Mouse (Mus musculus): ENCODE measurements around the gene Sdccag8. TPM values are rescaled to one million over a fixed set of nuclear protein-coding genes. Genes with fewer than 3 reads are reported as not detected.
A peak's percentile ranks its signal among the peaks of the same experiment; 100 is the strongest.

The Sdccag8 gene
- polyA plus RNA-seq, 1 experiment, result 4.0 TPM

DNA sequence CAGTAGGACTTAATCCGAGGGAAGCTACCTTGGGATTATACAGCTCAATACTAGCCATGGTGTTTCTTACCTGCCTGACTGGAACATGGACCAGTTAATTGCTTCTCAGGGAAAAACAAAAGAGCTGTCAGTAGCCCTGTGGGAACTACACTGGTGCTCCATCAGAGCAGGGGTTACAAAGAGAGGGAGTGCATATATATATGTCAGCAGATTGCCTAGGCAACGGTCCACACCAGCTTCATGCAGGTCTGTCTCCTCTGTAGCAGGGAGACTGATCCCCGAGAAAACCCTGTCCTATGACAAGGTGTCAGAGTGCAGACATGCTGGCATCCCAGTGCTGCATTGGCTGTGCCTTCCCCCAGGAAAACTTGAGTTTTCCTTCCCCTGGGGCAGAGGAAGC, 195.6 kb downstream of the Sdccag8 start:
- no peak for TF ChIP-seq POLR2A (IDR thresholded peaks at IDR 0.05; ENCODE audit: low read depth, low read length)
- no peak for TF ChIP-seq CTCF (IDR thresholded peaks at IDR 0.05; ENCODE audit: extremely low read depth, insufficient read depth, insufficient read length, insufficient replicate concordance)
- no peaks in the 10 kb centered on the region for H3K4me1 ChIP-seq (ENCODE audit: control insufficient read depth, insufficient read depth, insufficient read length)

DNA sequence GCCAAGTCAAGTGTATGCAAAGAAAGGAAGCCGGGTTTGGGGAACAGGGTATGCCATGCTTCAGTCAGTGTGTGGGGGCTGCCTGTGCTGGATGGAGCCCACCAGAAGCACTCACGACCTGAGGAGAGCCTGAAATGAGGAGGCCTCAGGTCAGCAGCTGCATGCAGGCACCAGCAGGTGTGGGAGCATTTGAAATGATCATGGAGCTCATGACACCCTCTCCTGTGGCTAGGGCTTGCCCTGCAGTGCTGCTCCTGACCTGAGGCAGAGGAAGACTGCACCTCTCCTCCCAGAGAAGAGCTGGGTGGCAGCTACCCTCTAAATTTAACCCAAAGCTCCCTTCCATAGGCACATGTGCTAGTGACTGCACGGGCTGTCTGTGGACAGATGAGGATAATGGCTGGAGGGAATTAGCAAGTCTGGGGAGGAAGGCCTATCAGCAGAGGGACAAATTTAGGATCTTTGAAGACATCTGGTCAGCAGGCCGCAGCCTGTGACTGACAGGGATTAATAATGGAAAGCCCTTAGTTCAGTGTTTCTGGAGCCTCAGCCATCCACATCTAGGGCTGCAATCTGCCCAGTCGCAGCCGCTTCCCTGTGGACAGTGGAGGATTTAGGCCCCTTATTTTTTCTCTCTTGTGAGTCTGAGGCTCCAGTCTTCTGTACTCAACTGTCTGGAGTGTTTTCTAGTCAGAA, 196.3 kb downstream of the Sdccag8 start:
- TF ChIP-seq CTCF (IDR thresholded peaks at IDR 0.05; ENCODE audit: extremely low read depth, insufficient read depth, insufficient read length, insufficient replicate concordance) (no peak), POLR2A (IDR thresholded peaks at IDR 0.05; ENCODE audit: low read depth, low read length) (no peak)
- H3K27me3 ChIP-seq (ENCODE audit: control insufficient read depth, insufficient read depth, low read length), result no peaks in the 10 kb centered on the region
- H3K4me3 ChIP-seq (ENCODE audit: extremely low read depth, insufficient read depth, insufficient read length), result no peak overlapping the region
- 89% methylated on average over 6 of the region's 6 CpGs for WGBS
- DNase-seq (ENCODE audit: low read depth in 1 of 2, low spot score in 2 of 2), result no peak
- H3K36me3 ChIP-seq (ENCODE audit: control insufficient read depth, insufficient read depth, low read length), result no peaks in the 10 kb centered on the region
- H3K27ac ChIP-seq (ENCODE audit: insufficient read depth, low read length), result no peak overlapping the region
- H3K4me1 ChIP-seq (ENCODE audit: control insufficient read depth, insufficient read depth, insufficient read length), result no peaks in the 10 kb centered on the region

More for the DNA sequence above, 195.6 kb downstream of the Sdccag8 start:
- Histone ChIP-seq H3K27me3 (ENCODE audit: control insufficient read depth, insufficient read depth, low read length) (no peaks in the 10 kb centered on the region), H3K27ac (ENCODE audit: insufficient read depth, low read length) (no peak overlapping the region), H3K36me3 (ENCODE audit: control insufficient read depth, insufficient read depth, low read length) (no peaks in the 10 kb centered on the region), H3K4me3 (ENCODE audit: extremely low read depth, insufficient read depth, insufficient read length) (no peak overlapping the region)
- WGBS, result 93% methylated on average over 3 of the region's 3 CpGs
- no peak for DNase-seq (ENCODE audit: low read depth in 1 of 2, low spot score in 2 of 2)

DNA sequence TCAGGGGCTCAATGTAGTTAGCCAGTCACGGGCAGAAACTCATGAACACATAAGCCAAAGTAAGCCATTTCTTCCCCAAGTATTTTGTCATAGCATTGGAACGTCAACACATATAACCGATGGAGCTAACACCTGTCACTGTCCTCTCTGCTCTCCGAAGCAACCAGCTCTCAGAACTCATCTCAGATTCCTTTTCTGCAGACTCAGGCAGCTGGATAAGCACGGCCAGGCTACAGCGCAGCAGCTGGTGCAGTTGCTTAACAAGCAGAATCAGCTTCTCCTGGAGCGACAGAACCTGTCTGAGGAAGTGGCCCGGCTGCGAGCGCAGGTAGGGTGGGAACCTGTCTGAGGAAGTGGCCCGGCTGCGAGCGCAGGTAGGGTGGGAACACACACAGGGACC, 197.2 kb downstream of the Sdccag8 start:
- WGBS, result 88% methylated on average over 13 of the region's 13 CpGs
- Histone ChIP-seq H3K36me3 (ENCODE audit: control insufficient read depth, insufficient read depth, low read length) (no peaks in the 10 kb centered on the region), H3K27me3 (ENCODE audit: control insufficient read depth, insufficient read depth, low read length) (no peaks in the 10 kb centered on the region), H3K4me3 (ENCODE audit: extremely low read depth, insufficient read depth, insufficient read length) (no peak overlapping the region), H3K27ac (ENCODE audit: insufficient read depth, low read length) (no peak overlapping the region), H3K4me1 (ENCODE audit: control insufficient read depth, insufficient read depth, insufficient read length) (no peaks in the 10 kb centered on the region)
- no peak for DNase-seq (ENCODE audit: low read depth in 1 of 2, low spot score in 2 of 2)
- TF ChIP-seq CTCF (IDR thresholded peaks at IDR 0.05; ENCODE audit: extremely low read depth, insufficient read depth, insufficient read length, insufficient replicate concordance), result no peak
- TF ChIP-seq POLR2A (IDR thresholded peaks at IDR 0.05; ENCODE audit: low read depth, low read length), result no peak

GRCm38 (mm10) chr1:177012774-177013173, 198.3 kb downstream of the Sdccag8 start:
- Histone ChIP-seq H3K36me3 (ENCODE audit: control insufficient read depth, insufficient read depth, low read length) (peaks cover 3% of the 10 kb centered on the region; the same call in 1 of the 2 replicates), H3K4me1 (ENCODE audit: control insufficient read depth, insufficient read depth, insufficient read length) (no peaks in the 10 kb centered on the region), H3K4me3 (ENCODE audit: extremely low read depth, insufficient read depth, insufficient read length) (no peak overlapping the region), H3K27ac (ENCODE audit: insufficient read depth, low read length) (no peak overlapping the region), H3K27me3 (ENCODE audit: control insufficient read depth, insufficient read depth, low read length) (no peaks in the 10 kb centered on the region)
- DNase-seq (ENCODE audit: low read depth in 1 of 2, low spot score in 2 of 2), result no peak
- 84% methylated on average over 3 of the region's 3 CpGs for whole genome bisulfite sequencing
- TF ChIP-seq POLR2A (IDR thresholded peaks at IDR 0.05; ENCODE audit: low read depth, low read length), result no peak
- TF ChIP-seq CTCF (IDR thresholded peaks at IDR 0.05; ENCODE audit: extremely low read depth, insufficient read depth, insufficient read length, insufficient replicate concordance), result no peak

GRCm38 (mm10) chr1:177013313-177013712, 198.9 kb downstream of the Sdccag8 start:
- Histone ChIP-seq H3K27ac (ENCODE audit: insufficient read depth, low read length) (no peak overlapping the region), H3K4me1 (ENCODE audit: control insufficient read depth, insufficient read depth, insufficient read length) (no peaks in the 10 kb centered on the region), H3K4me3 (ENCODE audit: extremely low read depth, insufficient read depth, insufficient read length) (no peak overlapping the region), H3K36me3 (ENCODE audit: control insufficient read depth, insufficient read depth, low read length) (peaks cover 3% of the 10 kb centered on the region; the same call in 1 of the 2 replicates), H3K27me3 (ENCODE audit: control insufficient read depth, insufficient read depth, low read length) (no peaks in the 10 kb centered on the region)
- DNase-seq (ENCODE audit: low read depth in 1 of 2, low spot score in 2 of 2), result no peak
- 87% methylated on average over 1 of the region's 1 CpGs for WGBS
- no peak for TF ChIP-seq POLR2A (IDR thresholded peaks at IDR 0.05; ENCODE audit: low read depth, low read length)
- no peak for TF ChIP-seq CTCF (IDR thresholded peaks at IDR 0.05; ENCODE audit: extremely low read depth, insufficient read depth, insufficient read length, insufficient replicate concordance)

DNA sequence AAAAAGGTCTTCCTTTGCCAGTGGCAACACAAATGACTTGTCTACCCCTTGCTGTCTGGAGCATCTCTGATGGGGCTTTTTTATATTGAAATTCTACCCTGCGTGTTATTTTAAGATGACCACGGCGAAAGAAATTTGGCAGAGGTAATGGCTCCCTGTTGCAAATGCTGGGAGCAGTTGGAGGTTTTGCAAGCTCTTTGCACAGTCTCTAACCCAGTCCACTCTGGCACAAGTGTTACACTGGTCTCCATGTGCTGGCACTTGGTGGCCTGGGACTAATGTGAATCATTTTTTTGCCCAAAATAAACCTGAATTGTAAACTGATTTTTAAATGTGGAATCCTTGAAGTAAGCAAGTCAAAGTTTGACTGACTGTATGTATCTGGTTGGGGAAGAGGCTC, 199.3 kb downstream of the Sdccag8 start:
- DNase-seq (ENCODE audit: low read depth in 1 of 2, low spot score in 2 of 2), result no peak
- H3K4me1 ChIP-seq (ENCODE audit: control insufficient read depth, insufficient read depth, insufficient read length), result no peaks in the 10 kb centered on the region
- WGBS, result 94% methylated on average over 3 of the region's 3 CpGs

GRCm38 (mm10) chr1:177014346-177014745, 199.9 kb downstream of the Sdccag8 start:
- DNase-seq (ENCODE audit: low read depth in 1 of 2, low spot score in 2 of 2), result no peak
- Histone ChIP-seq H3K4me3 (ENCODE audit: extremely low read depth, insufficient read depth, insufficient read length) (no peak overlapping the region), H3K27me3 (ENCODE audit: control insufficient read depth, insufficient read depth, low read length) (no peaks in the 10 kb centered on the region), H3K36me3 (ENCODE audit: control insufficient read depth, insufficient read depth, low read length) (peaks cover 4% of the 10 kb centered on the region; the same call in 1 of the 2 replicates), H3K4me1 (ENCODE audit: control insufficient read depth, insufficient read depth, insufficient read length) (no peaks in the 10 kb centered on the region), H3K27ac (ENCODE audit: insufficient read depth, low read length) (peak overlapping the region; percentile 19; the same call in 1 of the 2 replicates)
- TF ChIP-seq POLR2A (IDR thresholded peaks at IDR 0.05; ENCODE audit: low read depth, low read length) (no peak), CTCF (IDR thresholded peaks at IDR 0.05; ENCODE audit: extremely low read depth, insufficient read depth, insufficient read length, insufficient replicate concordance) (no peak)
- WGBS, result 87% methylated on average over 2 of the region's 2 CpGs

More for the DNA sequence above, 199.3 kb downstream of the Sdccag8 start:
- Histone ChIP-seq H3K27ac (ENCODE audit: insufficient read depth, low read length) (no peak overlapping the region), H3K27me3 (ENCODE audit: control insufficient read depth, insufficient read depth, low read length) (no peaks in the 10 kb centered on the region), H3K4me3 (ENCODE audit: extremely low read depth, insufficient read depth, insufficient read length) (no peak overlapping the region), H3K36me3 (ENCODE audit: control insufficient read depth, insufficient read depth, low read length) (peaks cover 4% of the 10 kb centered on the region; the same call in 1 of the 2 replicates)
- TF ChIP-seq POLR2A (IDR thresholded peaks at IDR 0.05; ENCODE audit: low read depth, low read length) (no peak), CTCF (IDR thresholded peaks at IDR 0.05; ENCODE audit: extremely low read depth, insufficient read depth, insufficient read length, insufficient replicate concordance) (no peak)
